Mouse (Mus musculus): ENCODE measurements at regions not wholly inside any gene's neighbourhood (a gene's known extent, or its start where the extent isn't known, plus 50 kb on each side); places are given as distances from the start of the nearest gene placed in this dataset.
A peak's percentile ranks its signal among the peaks of the same experiment; 100 is the strongest.

DNA sequence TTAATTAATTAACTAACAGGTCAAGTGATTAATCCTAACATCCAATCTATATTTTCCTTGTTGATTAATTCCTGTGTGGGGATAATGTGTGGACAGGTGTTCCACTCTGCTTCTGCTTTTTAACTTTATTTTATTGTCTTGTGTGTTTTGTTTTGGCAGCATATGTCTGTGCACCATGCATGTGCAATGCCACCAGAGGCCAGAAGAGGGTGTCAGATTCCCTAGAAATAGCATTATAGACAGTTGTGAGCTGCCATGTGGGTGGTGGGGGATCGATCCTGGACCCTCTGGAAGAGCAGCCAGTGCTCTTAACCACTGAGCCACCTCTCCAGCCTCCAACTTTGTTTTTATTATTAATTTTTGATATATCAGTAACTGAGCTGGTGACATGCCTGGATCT is 65.6 kb downstream of the En1 start:
- no peak for ATAC-seq (ENCODE audit: low FRiP score, low read depth)

DNA sequence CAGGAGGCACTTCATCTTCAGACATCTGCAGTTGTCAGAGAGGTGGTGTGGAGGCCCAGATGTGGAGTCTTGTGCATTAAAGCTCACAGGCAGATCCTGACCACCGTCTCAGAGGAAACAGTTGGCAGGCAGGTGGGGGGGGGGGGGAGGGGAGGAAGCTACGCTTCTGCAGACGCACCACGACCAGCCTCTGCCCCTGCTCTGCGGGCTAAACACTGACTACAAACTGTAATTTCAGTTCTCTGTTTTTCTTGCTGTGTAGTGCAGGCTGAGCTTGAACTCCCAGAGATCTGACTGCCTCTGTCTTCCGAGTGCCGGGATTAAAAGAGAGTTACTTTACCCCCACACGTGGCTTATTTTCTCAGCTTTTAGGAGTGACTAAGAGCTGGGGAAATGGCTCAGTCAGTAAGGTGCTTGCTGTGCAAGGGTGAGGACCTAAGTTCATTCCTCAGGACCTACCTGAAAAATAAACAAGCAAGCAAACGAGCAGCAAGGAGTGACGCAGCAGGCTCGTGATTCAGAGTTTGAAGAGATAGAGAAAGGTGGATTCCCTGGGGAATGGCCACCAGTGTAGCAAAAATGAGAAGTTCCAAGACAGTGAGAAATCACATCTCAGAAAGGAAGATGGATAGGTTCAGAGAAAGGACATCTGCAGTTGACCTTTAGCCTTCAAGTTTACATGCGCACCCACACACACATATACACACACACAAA is 81.5 kb downstream of the En1 start:
- H3K27ac ChIP-seq (replicated peaks; ENCODE audit: low read depth, low read length), result no peak overlapping the region
- H3K36me3 ChIP-seq (ENCODE audit: control insufficient read depth, insufficient read depth, low read length), result no peaks in the 10 kb centered on the region
- no peaks in the 10 kb centered on the region for H3K9me3 ChIP-seq (ENCODE audit: control insufficient read depth, low read length)
- no peak for ATAC-seq (ENCODE audit: low FRiP score, low read depth)
- no peak for DNase-seq (ENCODE audit: low spot score)
- 52% methylated on average over 12 of the region's 12 CpGs for WGBS
- TF ChIP-seq POLR2A (IDR thresholded peaks at IDR 0.05; ENCODE audit: borderline replicate concordance, extremely low read depth, insufficient read depth, insufficient read length), result no peak
- H3K9ac ChIP-seq (ENCODE audit: low read depth, low read length, severe bottlenecking), result no peak overlapping the region
- peaks cover 20% of the 10 kb centered on the region for H3K4me1 ChIP-seq (ENCODE audit: control insufficient read depth, insufficient read depth, low read length)
- H3K4me2 ChIP-seq (replicated peaks; ENCODE audit: low read depth, low read length, severe bottlenecking), result no peak overlapping the region
- no peaks in the 10 kb centered on the region for H3K27me3 ChIP-seq (ENCODE audit: control insufficient read depth, insufficient read depth, low read length)
- no peak overlapping the region for H3K4me3 ChIP-seq (replicated peaks; ENCODE audit: low read length)

More for the DNA sequence above, 65.6 kb downstream of the En1 start:
- Histone ChIP-seq H3K27me3 (ENCODE audit: control insufficient read depth, insufficient read depth, low read length) (no peaks in the 10 kb centered on the region), H3K9me3 (ENCODE audit: control insufficient read depth, low read length) (no peaks in the 10 kb centered on the region), H3K4me2 (replicated peaks; ENCODE audit: low read depth, low read length, severe bottlenecking) (no peak overlapping the region), H3K27ac (replicated peaks; ENCODE audit: low read depth, low read length) (no peak overlapping the region), H3K4me1 (ENCODE audit: control insufficient read depth, insufficient read depth, low read length) (no peaks in the 10 kb centered on the region), H3K4me3 (replicated peaks; ENCODE audit: low read length) (no peak overlapping the region), H3K36me3 (ENCODE audit: control insufficient read depth, insufficient read depth, low read length) (no peaks in the 10 kb centered on the region), H3K9ac (ENCODE audit: low read depth, low read length, severe bottlenecking) (no peak overlapping the region)
- WGBS, result 96% methylated on average over 1 of the region's 1 CpGs
- no peak for TF ChIP-seq POLR2A (IDR thresholded peaks at IDR 0.05; ENCODE audit: borderline replicate concordance, extremely low read depth, insufficient read depth, insufficient read length)
- DNase-seq (ENCODE audit: low spot score), result no peak

DNA sequence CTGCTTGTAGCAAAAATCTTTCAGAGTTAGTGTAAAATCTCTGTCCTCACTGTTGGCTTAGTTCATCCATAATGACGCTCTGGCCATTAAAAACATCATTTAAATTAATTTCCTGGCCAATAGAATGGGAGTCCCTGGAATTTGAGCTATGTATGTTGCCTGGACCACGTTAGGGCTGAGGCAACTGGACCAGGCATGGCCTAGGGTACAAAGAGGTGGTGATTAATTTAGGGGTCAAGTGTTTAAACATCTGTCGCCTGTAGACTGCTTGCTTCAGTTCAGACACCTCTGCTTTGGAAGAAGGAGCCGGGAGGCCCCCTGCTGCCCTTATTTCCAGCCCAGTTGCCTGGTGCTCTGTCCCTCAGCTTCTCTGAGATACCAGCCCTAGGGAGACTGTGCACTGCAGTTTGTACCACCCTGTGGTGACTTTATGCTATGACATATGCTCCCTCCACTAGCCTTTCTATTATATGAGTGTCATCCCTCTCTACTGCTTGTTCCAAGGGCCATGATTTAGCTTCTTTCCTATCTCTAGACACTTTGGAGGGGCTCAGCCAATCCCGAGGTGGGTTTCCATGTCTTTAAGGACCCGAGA is 83.5 kb downstream of the En1 start:
- H3K27me3 ChIP-seq (ENCODE audit: control insufficient read depth, insufficient read depth, low read length), result no peaks in the 10 kb centered on the region
- H3K36me3 ChIP-seq (ENCODE audit: control insufficient read depth, insufficient read depth, low read length), result no peaks in the 10 kb centered on the region
- no peak for TF ChIP-seq POLR2A (IDR thresholded peaks at IDR 0.05; ENCODE audit: borderline replicate concordance, extremely low read depth, insufficient read depth, insufficient read length)
- no peak overlapping the region for H3K4me3 ChIP-seq (replicated peaks; ENCODE audit: low read length)
- H3K9me3 ChIP-seq (ENCODE audit: control insufficient read depth, low read length), result no peaks in the 10 kb centered on the region
- H3K9ac ChIP-seq (ENCODE audit: low read depth, low read length, severe bottlenecking), result no peak overlapping the region
- 34% methylated on average over 6 of the region's 6 CpGs for WGBS
- ATAC-seq (ENCODE audit: low FRiP score, low read depth), result no peak
- DNase-seq (ENCODE audit: low spot score), result peak; percentile 9
- peaks cover 20% of the 10 kb centered on the region for H3K4me1 ChIP-seq (ENCODE audit: control insufficient read depth, insufficient read depth, low read length)
- no peak overlapping the region for H3K27ac ChIP-seq (replicated peaks; ENCODE audit: low read depth, low read length)
- no peak overlapping the region for H3K4me2 ChIP-seq (replicated peaks; ENCODE audit: low read depth, low read length, severe bottlenecking)

DNA sequence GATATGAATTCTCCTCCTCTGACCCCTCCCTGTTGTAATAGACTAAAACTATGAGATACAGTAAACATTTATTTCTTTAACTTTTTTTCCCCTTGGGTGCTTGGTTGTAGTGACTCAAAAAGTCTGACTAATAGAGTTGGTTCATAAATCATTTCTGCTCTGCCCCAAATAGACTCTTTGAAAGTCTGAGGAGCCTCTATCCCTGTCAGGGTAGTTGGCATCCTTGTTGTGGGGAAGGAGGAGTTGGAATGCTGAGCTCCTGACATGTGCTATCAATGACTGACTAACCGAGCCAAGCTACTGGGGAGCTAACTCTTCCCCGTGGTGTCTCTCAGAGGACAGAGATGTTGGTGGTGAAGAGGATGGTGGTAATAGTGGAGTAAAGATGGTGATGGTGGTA is 89.4 kb downstream of the En1 start:
- no peaks in the 10 kb centered on the region for H3K27me3 ChIP-seq (ENCODE audit: control insufficient read depth, insufficient read depth, low read length)
- peaks cover 11% of the 10 kb centered on the region for H3K4me1 ChIP-seq (ENCODE audit: control insufficient read depth, insufficient read depth, low read length)
- no peak for ATAC-seq (ENCODE audit: low FRiP score, low read depth)
- WGBS, result 85% methylated on average over 2 of the region's 2 CpGs
- no peak overlapping the region for H3K27ac ChIP-seq (replicated peaks; ENCODE audit: low read depth, low read length)
- no peak for TF ChIP-seq POLR2A (IDR thresholded peaks at IDR 0.05; ENCODE audit: borderline replicate concordance, extremely low read depth, insufficient read depth, insufficient read length)
- H3K4me2 ChIP-seq (replicated peaks; ENCODE audit: low read depth, low read length, severe bottlenecking), result no peak overlapping the region
- H3K4me3 ChIP-seq (replicated peaks; ENCODE audit: low read length), result no peak overlapping the region
- H3K9me3 ChIP-seq (ENCODE audit: control insufficient read depth, low read length), result peaks cover 5% of the 10 kb centered on the region; the same call in 1 of the 2 replicates
- H3K36me3 ChIP-seq (ENCODE audit: control insufficient read depth, insufficient read depth, low read length), result no peaks in the 10 kb centered on the region
- no peak for DNase-seq (ENCODE audit: low spot score)
- no peak overlapping the region for H3K9ac ChIP-seq (ENCODE audit: low read depth, low read length, severe bottlenecking)

DNA sequence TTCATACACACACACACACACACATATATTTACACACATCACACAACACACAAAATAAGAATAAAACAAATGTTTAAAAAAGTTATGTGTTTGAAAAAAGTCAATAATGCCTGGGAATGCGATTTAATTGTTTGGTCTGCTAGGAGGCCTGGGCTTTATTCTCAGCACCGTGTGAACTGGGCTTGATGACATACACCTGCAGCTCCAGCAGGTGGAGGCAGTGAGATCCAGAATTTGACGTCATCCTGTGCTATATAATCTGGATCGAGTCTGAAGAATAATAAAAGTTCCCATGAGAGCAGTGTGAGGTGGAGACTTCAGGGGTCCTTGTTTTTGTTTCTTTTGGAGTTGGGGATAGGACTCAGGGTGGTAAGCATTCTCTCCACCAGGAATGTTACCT is 96.0 kb downstream of the En1 start:
- Histone ChIP-seq H3K9ac (ENCODE audit: low read depth, low read length, severe bottlenecking) (no peak overlapping the region), H3K36me3 (ENCODE audit: control insufficient read depth, insufficient read depth, low read length) (no peaks in the 10 kb centered on the region), H3K27me3 (ENCODE audit: control insufficient read depth, insufficient read depth, low read length) (no peaks in the 10 kb centered on the region), H3K4me3 (replicated peaks; ENCODE audit: low read length) (no peak overlapping the region), H3K4me2 (replicated peaks; ENCODE audit: low read depth, low read length, severe bottlenecking) (no peak overlapping the region), H3K9me3 (ENCODE audit: control insufficient read depth, low read length) (peaks cover 5% of the 10 kb centered on the region; the same call in 1 of the 2 replicates), H3K27ac (replicated peaks; ENCODE audit: low read depth, low read length) (no peak overlapping the region), H3K4me1 (ENCODE audit: control insufficient read depth, insufficient read depth, low read length) (0 out of 2 replicates have a peak, but pooled peaks cover 4% of the 10 kb centered on the region)
- ATAC-seq (ENCODE audit: low FRiP score, low read depth), result no peak
- no peak for DNase-seq (ENCODE audit: low spot score)
- 61% methylated on average over 4 of the region's 4 CpGs for WGBS
- TF ChIP-seq POLR2A (IDR thresholded peaks at IDR 0.05; ENCODE audit: borderline replicate concordance, extremely low read depth, insufficient read depth, insufficient read length), result no peak
